Mouse (Mus musculus): ENCODE measurements at regions not wholly inside any gene's neighbourhood (a gene's known extent, or its start where the extent isn't known, plus 50 kb on each side); places are given as distances from the start of the nearest gene placed in this dataset.
"Not testable (repeated sequence)": the region's sequence is repeated elsewhere in the genome, so short reads cannot be mapped to it uniquely, and the experiment has no call there.

DNA sequence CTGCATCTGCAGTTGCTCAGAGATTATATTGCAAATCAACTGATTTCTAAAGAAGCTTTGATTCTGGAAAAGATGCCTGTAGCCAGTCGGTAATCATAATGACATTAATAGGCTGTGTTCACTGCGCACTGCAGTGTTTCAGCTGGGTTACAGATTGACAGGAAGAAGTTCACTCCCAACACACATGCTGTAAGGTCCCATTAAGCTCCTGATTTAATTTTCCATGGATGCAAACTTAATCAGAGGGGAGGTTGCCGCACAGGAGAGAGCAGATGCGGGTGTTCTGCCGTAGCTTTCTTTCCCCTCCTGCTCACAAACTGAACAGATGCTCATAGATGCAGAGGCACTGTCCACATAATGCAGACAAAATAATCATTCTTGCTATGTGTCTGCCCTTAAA is 284.0 kb downstream of the Adgb start:
- 66% methylated on average over 5 of the region's 5 CpGs for WGBS
- H3K4me1 ChIP-seq, result no peaks in the 10 kb centered on the region
- ATAC-seq, result 0 out of 2 replicates have a peak, but pooled peaks have one; percentile 30

DNA sequence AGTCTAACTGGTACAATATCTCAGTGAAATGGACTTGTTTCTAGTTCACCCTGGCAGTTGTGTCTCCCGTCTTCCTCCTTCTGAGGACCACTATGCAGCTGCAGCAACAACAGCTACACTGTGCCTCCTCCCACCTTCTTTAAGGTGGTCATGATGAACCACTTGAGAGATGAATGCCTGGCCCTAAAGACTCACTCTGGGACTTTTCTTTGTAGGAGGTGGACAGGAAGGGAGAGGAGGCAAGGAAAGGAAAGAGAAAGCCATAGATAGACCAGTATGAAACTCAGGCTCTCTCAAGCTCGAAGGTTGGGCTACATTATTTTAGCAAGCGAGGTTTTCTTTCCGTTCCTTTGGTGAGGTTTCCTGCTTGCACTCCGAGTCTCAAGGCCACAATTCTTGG is 285.4 kb downstream of the Adgb start:
- Histone ChIP-seq H3K4me1 (no peaks in the 10 kb centered on the region), H3K4me3 (no peak overlapping the region), H3K4me2 (no peak overlapping the region), H3K27me3 (no peaks in the 10 kb centered on the region), H3K36me3 (ENCODE audit: poor library complexity, severe bottlenecking) (no peaks in the 10 kb centered on the region), H3K27ac (no peak overlapping the region), H3K9ac (no peak overlapping the region), H3K9me3 (replicated peaks) (no peaks in the 10 kb centered on the region)
- WGBS, result 88% methylated on average over 5 of the region's 5 CpGs
- no peak for ATAC-seq

More for the DNA sequence above, 284.0 kb downstream of the Adgb start:
- Histone ChIP-seq H3K4me2 (no peak overlapping the region), H3K27ac (no peak overlapping the region), H3K27me3 (no peaks in the 10 kb centered on the region), H3K36me3 (ENCODE audit: poor library complexity, severe bottlenecking) (no peaks in the 10 kb centered on the region), H3K4me3 (no peak overlapping the region), H3K9me3 (replicated peaks) (no peaks in the 10 kb centered on the region), H3K9ac (no peak overlapping the region)

DNA sequence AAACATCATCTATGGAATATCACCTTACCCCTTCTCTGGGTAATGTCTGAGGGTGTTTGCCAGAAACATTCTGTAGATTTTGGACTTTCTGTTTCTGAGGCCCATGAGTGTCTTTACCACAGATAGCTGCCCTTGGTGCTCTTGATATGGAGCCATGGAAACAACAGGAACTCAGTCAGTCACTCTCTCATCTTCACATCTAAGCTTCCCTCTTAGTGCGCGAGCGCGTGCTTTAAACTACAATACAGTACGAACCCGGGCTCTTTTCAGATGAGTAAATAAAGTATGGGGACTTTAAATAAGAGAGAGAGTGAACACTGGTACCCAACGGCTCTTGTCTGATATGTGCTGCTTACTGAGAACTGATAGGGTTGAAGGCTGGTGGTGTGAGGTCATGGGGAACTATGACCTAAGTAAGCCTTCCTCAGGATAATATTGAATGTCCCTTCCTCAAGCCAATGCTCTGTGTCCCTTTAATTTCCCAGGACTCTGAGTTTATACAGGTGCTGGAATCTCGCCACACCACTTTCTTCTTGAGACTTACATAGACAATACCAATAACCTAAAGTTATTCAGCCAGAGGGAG is 284.5 kb upstream of the Stxbp5 start:
- no peak overlapping the region for H3K9ac ChIP-seq
- WGBS, result 91% methylated on average over 8 of the region's 8 CpGs
- no peak overlapping the region for H3K4me2 ChIP-seq
- no peaks in the 10 kb centered on the region for H3K4me1 ChIP-seq
- no peak overlapping the region for H3K4me3 ChIP-seq
- H3K27me3 ChIP-seq, result no peaks in the 10 kb centered on the region
- ATAC-seq, result no peak
- no peaks in the 10 kb centered on the region for H3K9me3 ChIP-seq (replicated peaks)
- H3K36me3 ChIP-seq (ENCODE audit: poor library complexity, severe bottlenecking), result no peaks in the 10 kb centered on the region
- H3K27ac ChIP-seq, result no peak overlapping the region

DNA sequence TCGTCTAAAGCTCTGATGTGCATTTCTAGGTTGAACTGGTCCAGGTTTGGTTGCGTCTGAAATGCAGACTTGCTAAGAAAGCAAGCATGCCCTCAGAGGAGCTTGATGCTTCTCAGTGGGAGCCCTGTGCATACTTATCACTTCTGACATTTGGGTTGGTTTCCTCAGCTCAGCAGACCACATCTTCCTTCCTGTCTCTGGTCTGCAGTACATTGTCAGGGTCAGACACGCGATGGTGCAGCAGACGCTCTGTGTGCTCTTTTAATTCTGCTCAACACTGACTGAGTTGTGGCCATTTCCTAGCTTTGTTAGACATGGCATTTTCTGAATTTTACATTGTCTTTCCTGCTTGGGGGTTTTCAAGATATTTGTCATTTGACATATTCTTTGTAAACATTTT is 283.5 kb upstream of the Stxbp5 start:
- 86% methylated on average over 5 of the region's 5 CpGs for WGBS
- Histone ChIP-seq H3K4me1 (no peaks in the 10 kb centered on the region), H3K27me3 (no peaks in the 10 kb centered on the region), H3K9me3 (replicated peaks) (no peaks in the 10 kb centered on the region), H3K4me3 (no peak overlapping the region), H3K9ac (no peak overlapping the region), H3K36me3 (ENCODE audit: poor library complexity, severe bottlenecking) (no peaks in the 10 kb centered on the region), H3K27ac (no peak overlapping the region), H3K4me2 (no peak overlapping the region)
- ATAC-seq, result no peak

DNA sequence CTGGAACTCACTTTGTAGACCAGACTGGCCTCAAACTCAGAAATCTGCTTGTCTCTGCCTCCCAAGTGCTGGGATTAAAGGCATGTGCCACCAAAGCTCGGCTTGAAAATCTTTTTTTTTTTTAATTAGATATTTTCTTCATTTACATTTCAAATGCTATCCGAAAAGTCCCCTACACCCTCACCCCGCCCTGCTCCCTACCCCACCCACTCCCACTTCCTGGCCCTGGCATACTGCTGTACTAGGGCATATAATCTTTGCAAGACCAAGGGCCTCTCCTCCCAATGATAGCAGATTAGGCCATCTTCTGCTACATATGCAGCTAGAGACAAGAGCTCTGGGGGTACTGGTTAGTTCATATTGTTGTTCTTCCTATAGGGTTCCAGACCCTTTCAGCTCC is 276.2 kb upstream of the Stxbp5 start:
- not testable (repeated sequence) for H3K4me2 ChIP-seq; H3K9me3 ChIP-seq (replicated peaks); H3K4me1 ChIP-seq; H3K27ac ChIP-seq; H3K27me3 ChIP-seq; H3K9ac ChIP-seq; ATAC-seq; H3K4me3 ChIP-seq; H3K36me3 ChIP-seq (ENCODE audit: poor library complexity, severe bottlenecking)
- 83% methylated on average over 3 of the region's 3 CpGs for WGBS
